Mouse (Mus musculus): ENCODE measurements around the gene Cracr2b.

Gene Cracr2b

DNA sequence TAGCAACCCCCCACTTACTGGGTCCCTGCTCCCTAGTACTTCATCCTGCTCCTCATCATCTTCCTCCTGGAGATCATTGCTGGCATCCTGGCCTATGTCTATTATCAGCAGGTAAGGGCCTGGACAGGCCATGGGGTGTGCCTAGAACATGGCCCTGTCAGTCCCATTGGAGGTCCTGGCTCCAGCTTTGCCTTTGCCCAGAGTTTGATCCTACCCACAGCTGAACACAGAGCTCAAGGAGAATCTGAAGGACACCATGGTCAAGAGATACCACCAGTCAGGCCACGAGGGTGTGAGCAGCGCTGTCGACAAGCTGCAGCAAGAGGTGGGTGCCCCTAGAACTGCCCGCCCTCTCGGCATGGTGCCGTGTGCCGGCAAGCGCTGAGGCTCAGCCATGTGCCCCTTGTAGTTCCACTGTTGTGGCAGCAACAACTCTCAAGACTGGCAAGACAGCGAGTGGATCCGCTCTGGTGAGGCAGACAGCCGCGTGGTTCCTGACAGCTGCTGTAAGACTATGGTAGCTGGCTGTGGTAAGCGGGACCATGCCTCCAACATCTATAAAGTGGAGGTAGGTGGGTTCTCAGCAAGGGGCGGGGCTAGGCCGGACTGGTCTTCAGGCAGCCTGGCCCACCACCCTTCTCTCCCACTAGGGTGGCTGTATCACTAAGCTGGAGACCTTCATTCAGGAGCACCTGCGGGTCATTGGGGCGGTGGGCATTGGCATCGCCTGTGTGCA is 9.2 kb downstream of the Cracr2b start:
- no peak for DNase-seq (ENCODE audit: low spot score)

DNA sequence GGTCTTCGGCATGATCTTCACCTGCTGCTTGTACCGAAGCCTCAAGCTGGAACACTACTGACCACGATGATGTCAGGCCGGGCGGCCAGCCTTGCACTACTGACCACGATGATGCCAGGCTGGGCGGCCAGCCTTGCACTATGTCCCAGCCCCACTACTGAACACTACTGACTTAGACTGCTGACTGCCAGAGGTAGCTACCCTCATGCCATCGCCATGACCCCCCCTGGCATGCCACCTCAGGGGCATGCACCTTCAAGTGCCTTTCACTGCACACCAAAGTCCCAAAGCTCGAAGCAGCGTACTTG is 9.7 kb downstream of the Cracr2b start:
- DNase-seq (ENCODE audit: low spot score), result no peak

DNA sequence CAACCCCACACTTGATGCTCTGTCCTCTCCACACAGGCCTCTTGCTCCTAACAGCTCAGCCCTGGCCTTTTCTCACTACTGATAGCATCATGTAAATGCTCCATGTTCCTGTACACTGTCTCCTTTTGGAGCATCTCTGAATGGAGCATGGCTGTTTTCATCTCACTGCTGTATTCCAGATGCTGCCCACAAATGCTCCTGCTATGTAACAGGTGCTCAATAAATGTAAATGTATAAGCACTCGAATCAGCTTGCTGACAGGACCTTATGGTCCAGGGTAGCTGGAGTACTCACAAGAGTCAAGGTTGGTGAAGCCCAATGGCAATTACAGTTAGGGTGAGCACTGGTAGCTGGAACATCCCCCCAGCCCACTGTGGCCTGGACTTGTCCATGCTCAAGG is 10.3 kb downstream of the Cracr2b start:
- DNase-seq (ENCODE audit: low spot score), result no peak

DNA sequence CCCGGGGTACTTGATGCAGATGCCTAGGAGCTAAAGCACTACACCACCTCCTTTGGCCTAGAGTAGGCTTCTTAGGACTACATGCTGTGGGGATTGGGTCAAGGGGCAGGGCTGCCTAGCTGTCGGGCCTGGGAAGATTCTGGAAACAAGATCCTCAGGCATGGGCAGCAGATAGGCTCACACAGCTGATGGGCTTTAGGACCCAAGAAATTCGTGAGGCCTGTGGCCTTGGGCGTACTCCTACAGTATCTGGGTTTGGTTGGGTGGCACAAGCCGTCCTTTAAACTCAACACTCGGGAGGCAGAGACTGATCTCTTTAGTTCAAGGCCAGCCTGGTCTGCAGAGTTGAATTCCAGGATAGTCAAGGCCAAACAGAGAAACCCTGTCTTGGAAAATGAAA is 11.3 kb downstream of the Cracr2b start:
- DNase-seq (ENCODE audit: low spot score), result no peak

DNA sequence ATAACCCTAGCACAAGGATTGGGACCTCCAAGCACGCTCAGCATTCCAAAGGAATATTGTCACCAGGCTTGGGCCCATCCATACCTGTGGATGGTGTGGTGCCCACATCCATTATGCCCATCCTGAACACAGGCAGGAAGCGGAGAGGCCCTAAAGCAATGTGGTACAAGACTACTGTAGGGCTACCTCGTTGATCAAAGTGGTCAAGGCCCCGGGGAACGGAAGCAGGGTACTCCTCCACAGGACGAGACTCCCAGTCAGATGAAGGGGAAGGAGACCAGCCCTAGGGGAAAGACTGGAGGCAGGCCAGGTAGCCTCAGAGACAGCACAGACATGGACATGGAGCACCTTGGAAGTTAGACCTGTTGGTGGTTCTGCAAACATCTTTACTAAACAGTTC is 11.9 kb downstream of the Cracr2b start:
- DNase-seq (ENCODE audit: low spot score), result no peak

DNA sequence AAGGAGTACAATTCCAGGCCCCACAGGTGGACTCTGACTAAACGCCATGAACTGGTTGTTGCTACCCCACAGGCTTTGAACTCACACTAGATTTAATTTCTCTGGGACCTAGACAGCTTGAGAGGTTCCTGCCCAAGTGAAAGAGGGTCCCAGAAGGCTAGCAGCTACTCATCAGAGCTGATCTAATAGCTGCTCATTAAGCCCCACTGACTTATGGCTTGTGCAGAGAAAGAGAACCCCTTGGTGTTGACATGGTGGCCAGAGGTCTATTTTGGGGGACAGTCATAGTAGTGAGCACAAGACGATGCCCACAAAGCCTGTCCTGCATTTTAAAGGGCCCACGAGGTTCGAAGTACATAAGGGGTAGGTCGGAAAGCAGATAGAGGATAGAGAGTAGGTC is 13.3 kb downstream of the Cracr2b start:
- no peak for DNase-seq (ENCODE audit: low spot score)

DNA sequence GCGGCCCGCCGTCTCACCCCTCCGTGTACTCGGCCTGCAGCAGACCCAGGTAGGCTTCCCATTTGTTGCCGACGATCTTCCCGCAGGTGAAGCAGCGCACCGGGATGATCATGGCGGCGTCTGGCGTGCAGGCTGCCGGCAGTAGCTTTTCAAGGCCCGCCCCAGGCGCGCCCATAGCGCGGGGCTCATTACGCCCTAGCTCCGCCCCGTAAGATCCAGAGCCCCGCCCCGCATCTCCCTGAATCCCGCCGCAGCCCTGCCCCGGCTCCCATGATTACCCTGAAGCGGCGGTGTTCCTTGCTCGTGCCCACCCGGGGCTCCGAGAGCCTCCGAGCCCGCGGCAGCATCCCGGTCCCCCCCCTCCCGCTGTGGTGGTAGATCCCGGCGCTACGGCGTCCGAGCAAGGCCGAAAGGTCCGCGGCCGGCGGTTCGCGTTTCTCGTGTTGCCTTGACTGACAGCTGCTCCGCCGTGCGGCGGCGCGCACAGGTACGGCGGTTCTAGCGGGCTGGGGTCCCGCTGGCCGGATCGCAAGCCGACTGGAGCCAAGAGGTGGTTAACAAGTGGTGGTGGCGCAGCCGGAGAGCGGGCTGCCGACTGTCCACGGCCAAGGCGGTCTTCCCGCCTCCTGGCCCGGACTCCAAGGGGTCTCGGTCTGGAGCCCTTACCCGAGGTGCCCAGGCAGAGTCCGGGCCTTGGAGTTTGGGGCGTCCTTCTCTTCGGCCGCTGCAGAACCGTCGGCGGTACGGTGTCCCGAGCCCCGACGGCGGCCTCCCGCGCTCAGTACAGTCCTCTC is 14.3 kb downstream of the Cracr2b start, which contains the start of the genes Polr2l and Tspan4:
Gene Polr2l, minus strand, starts transcription at position 122 of the 794 bp plus-strand sequence.
Gene Tspan4, plus strand, starts transcription at position 230 of the 794 bp plus-strand sequence.
- DNase-seq (ENCODE audit: low spot score), result peak; percentile 85

DNA sequence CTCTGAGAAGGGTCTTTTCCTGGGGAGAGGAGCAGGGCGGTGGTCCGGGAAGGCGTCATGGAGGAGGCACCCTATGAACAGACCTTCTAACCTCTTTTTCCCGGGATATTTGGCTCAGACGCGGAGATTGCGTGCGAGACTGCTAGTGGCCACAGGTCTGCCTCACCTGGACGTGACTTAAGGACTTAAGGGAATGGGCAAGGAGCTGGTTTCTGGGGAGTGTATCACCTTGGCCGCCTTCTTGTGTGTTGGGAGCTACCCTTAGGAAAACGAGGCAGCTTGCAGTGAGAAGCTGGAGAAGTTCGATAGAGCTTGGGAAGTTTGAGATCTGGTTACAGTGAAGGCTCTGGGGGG is 14.9 kb downstream of the Cracr2b start:
- DNase-seq (ENCODE audit: low spot score), result no peak

DNA sequence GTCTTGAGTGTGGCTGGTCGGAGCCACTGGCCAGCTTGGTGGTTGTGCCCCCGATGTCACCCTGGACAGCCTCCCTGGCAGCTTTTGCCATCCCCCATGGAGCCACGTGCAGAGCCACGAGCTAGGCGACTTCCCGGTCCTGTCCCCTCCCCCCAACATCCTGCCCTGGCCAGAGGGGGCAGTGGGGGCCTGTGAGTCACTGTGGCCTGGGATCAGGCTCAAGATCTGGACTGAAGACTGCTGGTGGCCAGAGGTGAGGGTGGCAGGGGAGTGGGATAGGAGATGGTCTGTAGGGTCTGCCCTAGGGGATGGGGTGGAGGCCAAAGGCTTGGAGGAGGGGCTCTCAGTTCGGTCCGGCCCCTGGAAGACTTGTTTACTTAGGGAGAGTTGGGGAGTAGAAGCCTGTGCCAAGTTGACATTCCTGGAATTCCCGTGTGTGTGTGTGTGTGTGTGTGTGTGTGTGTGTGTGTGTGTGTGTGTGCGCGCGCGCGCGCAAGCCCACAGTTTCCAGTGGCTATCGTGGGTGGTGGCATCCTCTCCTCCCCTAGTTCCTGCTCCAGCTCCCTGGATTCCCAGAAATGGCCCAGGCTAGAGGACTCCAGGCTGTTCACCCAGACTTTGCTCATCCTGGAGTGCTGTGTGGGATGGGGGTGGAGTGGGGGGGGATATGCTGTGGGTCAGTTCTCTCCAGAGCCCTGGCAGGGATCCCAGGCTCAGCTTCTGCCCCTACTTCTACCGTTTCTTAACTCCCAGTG is 15.5 kb downstream of the Cracr2b start:
- DNase-seq (ENCODE audit: low spot score), result peak; percentile 73

DNA sequence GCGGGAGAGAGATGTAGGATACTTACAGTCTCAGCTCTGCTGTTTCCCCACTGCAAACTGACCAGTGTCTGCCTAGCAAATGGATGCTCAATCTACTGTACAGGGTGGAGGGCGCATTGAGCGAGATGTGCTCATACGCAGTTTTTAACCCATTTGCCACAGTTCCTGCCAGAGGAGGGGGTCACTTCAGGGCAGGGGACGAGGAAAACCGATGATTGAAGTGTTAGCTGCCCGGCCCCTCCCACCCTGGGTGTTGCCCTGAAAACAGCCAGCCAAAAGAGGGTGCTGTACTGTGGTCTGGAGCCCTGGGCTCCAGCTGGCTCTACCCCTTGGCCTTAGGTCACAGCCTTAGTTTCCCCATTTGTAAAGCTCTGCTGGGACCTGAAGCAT is 16.1 kb downstream of the Cracr2b start:
- no peak for DNase-seq (ENCODE audit: low spot score)

DNA sequence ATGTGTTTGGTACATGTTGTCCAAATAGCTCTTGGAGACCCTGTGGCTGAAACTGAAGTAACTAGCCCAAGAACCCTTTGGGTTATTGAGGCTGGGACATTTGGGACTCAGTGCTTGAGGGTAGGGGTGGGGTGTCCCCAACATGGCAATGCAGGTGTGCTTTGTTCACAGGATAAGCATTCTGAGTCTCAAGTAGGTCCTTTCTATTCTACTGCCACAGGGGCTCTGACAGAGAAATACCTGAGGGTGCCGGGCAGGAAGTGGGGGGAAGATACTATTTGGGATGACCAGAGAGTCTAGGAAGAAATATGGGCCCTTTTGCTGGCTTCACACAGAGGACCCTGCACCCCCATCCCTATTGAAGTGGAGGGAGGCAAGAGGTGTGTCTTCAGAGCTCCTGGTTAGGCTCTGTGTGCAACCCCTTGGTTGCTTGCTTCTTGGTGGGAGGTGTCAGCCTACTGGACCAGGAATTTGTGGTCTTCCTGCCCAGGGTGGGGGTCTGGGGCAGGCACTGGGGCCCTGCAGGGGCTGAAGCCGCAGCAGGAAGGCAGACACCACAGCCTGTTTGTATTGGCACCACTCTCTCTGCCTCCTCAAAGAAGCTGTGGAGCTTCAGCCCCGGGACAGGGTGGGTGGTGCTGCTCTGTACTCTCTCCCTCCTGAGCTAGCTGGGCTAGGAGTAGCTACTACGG is 16.8 kb downstream of the Cracr2b start:
- no peak for DNase-seq (ENCODE audit: low spot score)

DNA sequence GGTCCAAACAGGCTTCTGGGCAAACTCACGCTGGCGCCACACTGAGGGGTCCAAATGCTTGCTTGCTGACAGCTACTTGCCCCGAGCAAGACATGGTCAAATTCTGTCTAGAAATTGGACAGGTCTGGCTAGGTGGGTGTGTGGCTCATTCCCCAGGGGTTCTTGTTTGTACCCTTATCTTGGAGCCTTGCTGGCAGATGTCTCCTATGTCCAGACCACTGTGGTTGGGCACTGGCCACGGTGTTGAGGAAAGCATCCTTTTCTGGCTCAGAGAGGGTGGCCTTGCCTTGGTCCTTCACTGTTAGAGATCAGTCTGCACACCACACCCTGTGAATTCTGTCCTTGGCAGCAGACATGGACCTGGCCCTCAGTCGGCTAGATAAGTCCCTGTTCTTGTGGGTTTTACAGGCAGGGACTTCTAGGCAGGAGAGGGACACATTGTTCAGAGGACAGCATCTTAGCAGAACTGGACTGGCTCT is 17.4 kb downstream of the Cracr2b start:
- no peak for DNase-seq (ENCODE audit: low spot score)

DNA sequence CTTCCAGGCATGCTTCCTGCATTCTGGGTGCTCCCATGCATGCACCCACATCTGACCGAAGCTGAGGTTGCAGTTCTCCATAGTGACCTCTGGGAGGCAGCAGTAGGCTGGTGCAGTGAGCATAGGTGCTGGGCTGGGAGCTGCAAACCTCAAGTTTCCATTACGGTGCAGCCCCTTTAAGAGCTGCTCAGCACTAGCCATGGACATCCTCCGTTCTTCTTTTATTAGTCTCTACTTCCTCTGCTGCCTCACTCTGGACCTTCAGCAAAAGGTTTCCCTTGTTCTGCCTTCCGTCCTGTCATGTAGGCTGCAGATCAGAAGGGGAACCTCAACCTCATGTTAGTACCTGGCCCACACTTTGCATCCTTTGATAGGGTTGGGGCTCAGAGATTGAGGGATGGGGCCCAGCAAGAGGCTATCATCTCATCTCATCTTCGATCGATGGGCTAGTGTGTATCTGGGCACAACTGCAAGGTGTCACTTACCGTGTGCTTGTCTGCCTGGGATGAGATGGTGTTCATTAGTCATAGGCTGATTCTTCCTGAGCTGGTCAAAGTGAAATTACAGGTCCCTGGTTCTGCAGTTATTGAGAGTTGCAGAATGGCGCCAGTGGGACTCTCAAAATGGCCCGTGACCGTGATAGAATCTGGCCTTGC is 20.1 kb downstream of the Cracr2b start:
- DNase-seq (ENCODE audit: low spot score), result peak; percentile 79

DNA sequence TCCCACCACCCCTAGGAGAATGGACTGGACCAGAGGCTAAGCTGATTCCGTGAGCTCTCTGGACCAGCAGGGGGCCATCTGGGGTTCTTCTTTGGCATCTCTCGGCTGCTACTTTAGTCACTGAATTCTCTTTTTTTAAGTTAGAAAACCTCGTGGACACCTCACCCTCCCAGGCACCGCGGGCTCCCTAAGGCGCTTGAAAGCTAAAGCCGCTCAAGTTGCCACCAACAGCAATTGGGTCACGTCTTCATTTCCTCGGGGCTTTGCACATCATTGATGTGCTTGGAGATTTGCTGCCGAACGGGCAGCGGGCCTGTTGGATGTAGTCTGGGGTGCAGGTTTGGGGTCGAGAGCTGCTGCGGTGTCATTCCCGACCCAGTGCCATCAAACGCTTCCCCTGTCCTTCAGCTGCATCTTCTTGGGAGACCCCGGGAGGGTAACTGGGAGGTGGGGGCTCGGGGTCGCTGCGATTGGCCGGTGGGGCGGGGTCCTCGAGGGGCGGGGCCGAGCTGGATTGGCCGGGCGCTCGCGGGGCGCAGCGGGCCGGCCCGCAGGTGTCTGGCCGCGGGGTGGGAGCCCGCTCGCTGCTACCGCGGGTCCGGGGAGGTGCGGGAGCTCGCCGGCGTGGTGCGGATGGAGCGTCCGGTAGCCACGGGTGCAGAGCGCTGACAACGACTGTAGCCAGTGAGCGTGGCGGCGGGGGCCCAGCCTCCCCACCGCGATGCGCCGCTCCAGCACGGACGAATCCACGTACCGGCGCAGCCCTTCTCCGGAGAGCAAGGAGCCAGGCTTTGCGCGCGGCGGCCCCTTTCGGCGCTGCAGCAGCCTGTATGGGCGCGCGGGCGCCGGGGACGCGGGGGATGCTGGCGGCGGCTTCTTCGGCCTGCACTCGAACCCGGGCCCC is 20.9 kb downstream of the Cracr2b start:
- no peak for DNase-seq (ENCODE audit: low spot score)

DNA sequence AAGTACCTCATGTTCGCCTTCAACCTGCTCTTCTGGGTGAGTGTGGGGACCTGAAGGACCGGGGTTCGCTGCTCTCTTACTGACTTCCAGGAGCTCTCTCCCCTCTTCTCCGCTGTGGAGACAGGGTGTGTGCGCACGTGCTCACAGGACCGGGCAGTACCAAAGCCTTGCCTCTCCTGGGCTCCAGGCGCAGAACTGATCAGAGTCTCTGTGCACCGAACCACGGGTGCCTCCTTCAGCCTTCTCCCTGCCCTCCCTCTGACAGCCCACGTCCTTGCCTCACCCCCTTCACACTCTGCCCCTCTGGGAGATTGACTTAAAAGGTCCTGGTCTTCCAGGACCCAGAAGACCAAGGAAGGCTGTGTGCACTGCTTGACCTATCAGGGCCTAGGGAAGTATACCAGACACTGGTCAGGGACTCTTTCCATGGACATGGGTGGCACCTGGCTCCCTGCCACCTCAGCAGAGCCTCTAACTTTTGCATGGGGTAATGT is 21.7 kb downstream of the Cracr2b start:
- no peak for DNase-seq (ENCODE audit: low spot score)

DNA sequence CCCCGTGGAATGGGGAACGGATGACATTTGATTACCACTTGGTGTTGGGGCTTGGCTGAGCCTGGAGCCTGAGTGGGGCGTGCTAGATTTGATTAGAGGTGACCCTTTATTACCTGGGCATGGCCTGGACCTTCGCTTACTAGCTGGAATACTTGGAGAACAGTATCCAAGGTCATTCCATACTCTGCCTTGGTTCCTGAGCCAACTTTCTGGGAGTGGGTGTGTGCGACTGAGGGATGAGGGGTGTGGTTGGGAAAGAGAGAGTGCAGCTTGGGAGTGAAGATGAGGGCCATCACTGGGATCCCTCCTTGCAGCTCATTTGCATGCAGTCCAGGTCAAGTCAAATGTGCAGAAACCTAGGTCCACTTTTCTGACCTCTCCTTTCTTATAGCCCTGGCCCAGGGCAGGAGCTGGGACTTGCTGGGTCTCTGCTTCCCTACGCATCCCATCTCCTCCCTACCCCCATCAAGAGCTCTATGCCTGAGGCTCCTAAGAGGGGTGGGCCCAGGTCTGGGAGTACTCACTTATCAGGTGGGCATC is 22.3 kb downstream of the Cracr2b start:
- no peak for DNase-seq (ENCODE audit: low spot score)

DNA sequence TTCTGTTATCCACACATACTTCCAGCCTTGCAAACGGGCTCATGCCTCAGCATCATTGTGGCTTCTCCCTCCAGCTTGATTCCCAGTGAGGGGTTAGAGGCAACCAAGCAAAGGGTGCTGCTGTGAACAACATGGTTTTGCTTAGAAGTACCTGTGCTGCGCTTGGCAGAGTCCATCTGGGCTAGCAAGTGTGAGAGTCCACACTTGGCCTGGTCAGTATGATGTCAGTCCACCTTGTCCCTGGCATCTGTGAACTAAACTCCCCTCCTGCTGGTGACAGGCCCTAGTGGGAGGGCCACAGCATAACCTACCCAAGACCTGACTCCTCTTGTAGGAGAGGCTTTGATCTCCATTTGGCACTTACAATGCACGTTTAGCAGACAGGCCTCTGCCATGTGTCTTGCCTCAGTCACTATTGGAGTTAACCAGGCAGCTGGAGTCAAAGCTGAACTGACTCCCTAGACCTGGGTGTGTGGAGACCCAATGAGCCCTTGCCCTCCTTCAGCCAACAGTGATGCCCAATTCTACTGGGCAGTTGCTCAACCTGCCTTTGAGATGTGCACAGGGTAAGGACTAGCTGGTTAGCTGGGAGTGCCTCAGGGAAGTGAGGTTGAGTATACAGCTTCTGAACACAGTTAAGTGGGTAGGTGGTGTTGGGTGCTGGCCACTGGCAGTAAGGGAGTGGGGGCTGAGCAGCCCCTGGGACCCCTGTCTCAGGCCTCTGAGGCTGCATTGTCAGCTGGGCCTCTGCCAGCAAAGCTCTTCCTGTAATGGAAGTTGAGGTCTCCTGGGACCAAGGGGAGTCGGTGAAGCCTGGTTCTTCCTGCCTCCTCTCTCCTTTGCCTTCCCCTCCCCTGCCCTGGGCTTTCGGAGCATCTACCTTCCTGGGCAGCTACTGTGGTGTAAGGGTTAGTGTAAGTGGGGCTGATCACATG is 23.6 kb downstream of the Cracr2b start:
- no peak for DNase-seq (ENCODE audit: low spot score)

DNA sequence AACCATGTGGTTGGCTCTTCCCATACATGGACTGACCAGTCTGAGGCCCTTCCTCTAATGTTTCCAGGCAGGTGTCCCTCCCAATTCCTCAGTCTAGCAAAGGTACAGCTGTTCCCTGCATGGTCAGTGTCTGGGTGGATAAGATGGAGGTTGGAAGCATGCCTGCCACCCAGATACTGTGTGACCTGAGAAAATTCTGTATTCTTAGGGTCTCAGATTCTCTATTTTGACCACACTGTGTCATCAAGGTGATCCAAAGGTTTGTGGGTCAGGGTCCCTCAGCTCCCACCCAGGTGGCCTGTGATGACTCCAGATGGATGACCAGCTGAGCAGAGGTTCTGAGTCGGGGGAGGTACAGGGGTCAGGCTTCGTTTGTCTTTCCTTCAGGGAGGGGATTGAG is 24.3 kb downstream of the Cracr2b start:
- DNase-seq (ENCODE audit: low spot score), result no peak

DNA sequence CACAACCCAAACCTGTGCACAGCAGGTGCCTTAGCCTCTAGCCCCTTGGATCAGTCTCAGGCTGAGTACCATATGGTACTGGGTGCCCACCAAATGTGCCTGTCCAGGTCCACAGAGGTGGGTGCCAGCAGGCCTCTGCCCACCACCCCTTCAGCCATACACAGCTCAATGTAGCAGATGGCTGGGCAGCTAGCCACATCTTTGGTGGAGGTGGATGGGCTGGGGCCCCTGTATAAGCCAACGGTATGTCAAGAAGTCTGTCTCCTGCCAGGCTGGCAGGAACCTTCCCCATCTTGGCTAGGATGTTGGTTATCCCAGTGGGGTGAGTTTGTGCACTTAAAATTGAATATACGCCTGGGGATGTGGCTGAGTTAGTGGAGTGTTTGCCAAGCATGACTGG is 24.7 kb downstream of the Cracr2b start:
- DNase-seq (ENCODE audit: low spot score), result no peak
